Mouse (Mus musculus): Measurements from ENCODE around the gene Cerkl. TPM values are rescaled to one million over a fixed set of nuclear protein-coding genes. Genes with fewer than 3 reads are reported as not detected.

Cerkl gene
- polyA plus RNA-seq, 1 experiment from 2014 or later, result 4.9 TPM

DNA sequence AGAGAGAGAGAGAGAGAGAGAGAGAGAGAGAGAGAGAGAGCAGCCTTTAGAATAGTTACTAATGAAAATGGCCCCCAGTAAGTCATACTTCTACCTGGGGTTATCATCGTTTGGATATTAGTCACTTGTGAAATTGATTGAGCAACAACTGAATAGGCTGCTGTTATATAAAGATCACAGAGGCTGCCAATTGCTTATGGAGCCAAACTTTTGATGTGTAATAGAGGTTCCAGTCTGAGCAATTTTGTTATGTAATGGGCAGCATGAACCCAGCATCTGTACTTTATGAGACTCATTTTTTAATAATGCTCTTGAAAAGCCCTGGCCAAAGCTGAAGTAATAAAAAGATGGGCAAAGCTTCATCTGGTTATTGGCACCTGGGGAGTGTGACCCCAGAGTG lies 166.4 kb downstream of the Cerkl start:
- ATAC-seq (ENCODE audit: low read depth) (no peak), DNase-seq (no peak)
- H3K4me3 ChIP-seq (replicated peaks), result no peak overlapping the region
- H3K4me2 ChIP-seq, result no peak overlapping the region
- peaks cover 78% of the 10 kb centered on the region for H3K36me3 ChIP-seq
- H3K9me3 ChIP-seq (replicated peaks), result no peaks in the 10 kb centered on the region
- no peaks in the 10 kb centered on the region for H3K4me1 ChIP-seq (replicated peaks)
- no peak overlapping the region for H3K9ac ChIP-seq
- H3K27ac ChIP-seq, result no peak overlapping the region
- H3K27me3 ChIP-seq, result no peaks in the 10 kb centered on the region
- 88% methylated on average over 1 of the region's 1 CpGs for WGBS (ENCODE audit: insufficient replicate concordance)

DNA sequence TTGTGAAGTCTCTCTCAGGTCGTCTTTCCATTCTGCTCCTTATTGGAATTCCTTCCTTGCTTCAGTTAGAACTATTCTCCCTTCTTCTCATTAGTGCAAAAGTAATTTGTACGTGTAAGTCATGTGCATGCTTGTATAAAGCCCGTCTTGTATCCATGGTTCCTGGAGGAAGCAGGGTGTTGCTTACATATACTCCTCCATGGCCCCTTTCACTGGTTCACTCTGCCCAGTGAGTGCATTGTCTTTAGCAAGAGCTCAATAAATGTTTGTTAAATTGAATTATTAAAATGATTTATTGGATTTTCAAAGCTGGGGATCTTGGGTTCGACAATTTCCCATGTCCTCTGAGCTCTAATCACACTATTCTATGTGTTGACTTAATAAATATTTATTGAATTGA lies 172.4 kb downstream of the Cerkl start:
- Histone ChIP-seq H3K36me3 (peaks cover 71% of the 10 kb centered on the region), H3K27ac (no peak overlapping the region), H3K27me3 (no peaks in the 10 kb centered on the region), H3K9me3 (replicated peaks) (no peaks in the 10 kb centered on the region), H3K4me3 (replicated peaks) (no peak overlapping the region), H3K4me2 (no peak overlapping the region), H3K9ac (no peak overlapping the region), H3K4me1 (replicated peaks) (no peaks in the 10 kb centered on the region)
- ATAC-seq (ENCODE audit: low read depth) (no peak), DNase-seq (no peak)
- WGBS (ENCODE audit: insufficient replicate concordance), result 87% methylated on average over 4 of the region's 4 CpGs

Other genes with a start within 250 kb of the Cerkl start
- 24.8 and 30.1 TPM in 2 replicates for gene Itga4, start 201.4 kb downstream of the Cerkl start, polyA plus RNA-seq (2015; fragmentation: Nextera tagmentation; extraction: Ambion mirVana)
- gene Neurod1, start within 50 bp of the Cerkl start, polyA plus RNA-seq (2015; fragmentation: Nextera tagmentation; extraction: Ambion mirVana), result not detected in 2 replicates
- 2.3 and 2.8 TPM in 2 replicates for gene Itprid2, start 178.6 kb upstream of the Cerkl start, polyA plus RNA-seq (2015; fragmentation: Nextera tagmentation; extraction: Ambion mirVana)